Mouse (Mus musculus) left cerebral cortex, adult 8-10 months (tissue): ENCODE measurements at regions not wholly inside any gene's neighbourhood (a gene's known extent, or its start where the extent isn't known, plus 50 kb on each side); places are given as distances from the start of the nearest gene placed in this dataset.

Experiments
- DNase-seq, 2 experiments: peaks; one replicate each; pipeline ENCODE4 v3.0.0; 2022; ENCODE audit warnings: low spot score in 2 of 2

DNA sequence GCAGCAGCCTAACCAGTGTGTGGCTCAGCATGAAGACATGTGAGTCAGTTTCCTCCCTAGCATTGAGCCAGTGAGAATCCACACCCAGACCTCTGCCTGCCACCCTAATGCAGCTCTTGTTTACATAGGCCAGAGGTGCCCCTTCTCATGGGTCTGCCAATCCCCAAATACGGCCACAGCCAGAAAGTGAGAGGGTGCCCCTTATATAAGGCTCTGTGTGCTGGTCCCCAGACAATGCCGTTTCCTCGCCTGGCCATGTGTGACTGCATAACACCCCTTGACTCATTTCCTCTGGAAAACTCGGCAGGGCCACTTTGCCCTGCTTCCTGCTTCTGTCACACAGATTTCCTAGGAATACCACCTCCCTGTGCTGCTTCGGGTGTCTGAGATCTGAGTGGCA, 1216.4 kb upstream of the A1bg start:
- no peak for DNase-seq

DNA sequence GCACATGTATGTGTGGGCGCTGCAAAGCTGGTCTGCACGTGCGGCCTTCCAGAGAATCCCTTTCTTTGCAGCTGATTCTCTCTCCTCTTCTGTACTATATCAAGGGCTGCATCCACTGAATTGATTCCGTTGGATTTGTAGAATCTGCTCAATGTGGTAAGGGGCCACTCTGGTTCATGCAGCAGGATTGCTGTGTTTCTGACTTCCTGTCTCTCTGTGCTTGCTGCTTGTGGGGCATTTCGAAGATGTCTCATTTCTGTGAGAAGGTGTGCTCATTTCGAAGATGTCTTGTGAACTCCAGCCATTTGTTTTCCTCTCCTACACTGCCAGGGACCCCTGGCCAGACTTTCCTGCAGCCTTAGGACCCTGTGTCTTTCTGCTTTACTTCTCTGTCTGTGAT, 1215.9 kb upstream of the A1bg start:
- DNase-seq: no peak

DNA sequence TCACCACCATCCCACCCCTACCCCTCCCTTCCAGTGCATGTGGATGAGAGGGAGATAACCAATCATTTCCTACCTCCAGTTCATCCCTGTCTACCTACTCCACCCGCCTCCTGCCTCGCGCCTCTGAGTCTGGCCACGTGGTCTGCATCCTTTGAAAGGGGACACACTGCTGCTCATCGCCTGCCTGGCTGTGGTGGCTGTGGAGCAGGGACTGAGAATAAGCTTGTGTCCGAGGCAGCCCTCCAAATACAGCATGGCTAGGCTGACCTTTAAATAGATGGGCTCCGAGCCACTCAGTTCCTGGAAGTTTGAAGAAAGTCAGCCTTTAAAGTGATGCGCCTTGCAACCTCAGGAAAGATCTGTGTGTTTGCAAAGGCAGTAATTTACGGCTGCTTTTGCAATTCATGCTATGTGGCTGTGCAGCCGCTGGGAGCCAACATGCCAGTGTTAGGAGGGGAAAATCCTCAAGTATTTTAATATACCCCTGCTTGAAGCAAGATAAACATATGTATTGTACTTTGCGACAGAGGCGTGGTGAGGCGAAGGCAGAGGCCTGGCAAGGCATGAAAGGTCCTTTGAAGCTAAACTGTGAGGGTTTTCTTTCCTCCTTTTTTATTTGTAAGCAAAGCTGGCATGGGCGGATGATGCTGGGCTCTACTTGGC, 1214.3 kb upstream of the A1bg start:
- DNase-seq: no peak

DNA sequence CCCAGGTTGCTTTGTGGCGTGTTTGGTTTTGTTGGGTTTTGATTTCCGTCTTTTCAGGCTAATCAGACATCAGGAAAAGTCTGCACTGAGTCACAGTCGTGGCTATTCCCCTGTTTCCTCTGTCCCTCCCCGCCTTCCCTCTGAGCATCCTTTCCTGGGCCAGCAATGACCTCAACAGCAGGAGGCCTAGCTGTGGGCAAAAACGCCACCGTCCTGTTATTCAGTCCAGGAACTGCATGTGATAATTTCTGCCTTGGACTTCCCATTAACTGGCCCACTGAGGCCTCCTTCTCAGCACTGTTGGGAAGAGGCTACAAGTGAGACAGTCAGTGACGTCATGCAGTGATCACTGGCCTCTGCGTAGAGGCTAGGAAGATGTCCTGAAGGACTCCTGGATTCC, 1212.0 kb upstream of the A1bg start:
- DNase-seq: no peak

DNA sequence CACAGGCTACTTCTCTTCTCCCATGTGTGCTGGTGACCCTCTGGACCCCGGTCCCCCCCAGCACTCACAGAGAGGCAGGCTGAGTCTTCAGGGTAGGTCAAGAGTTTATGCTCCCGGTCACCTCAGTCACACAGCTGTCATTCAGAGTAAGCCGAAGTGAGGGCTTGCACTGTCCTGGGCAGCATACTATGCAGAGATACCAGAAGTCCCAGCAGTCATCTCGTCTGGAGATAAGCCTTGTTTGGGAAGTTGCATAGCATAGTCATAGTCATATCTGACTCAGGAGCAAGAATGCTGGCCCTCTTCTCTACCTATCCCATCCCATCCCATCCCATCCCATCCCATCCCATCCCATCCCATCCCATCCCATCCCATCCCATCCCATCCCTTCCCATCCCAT, 1211.5 kb upstream of the A1bg start:
- DNase-seq: no peak

DNA sequence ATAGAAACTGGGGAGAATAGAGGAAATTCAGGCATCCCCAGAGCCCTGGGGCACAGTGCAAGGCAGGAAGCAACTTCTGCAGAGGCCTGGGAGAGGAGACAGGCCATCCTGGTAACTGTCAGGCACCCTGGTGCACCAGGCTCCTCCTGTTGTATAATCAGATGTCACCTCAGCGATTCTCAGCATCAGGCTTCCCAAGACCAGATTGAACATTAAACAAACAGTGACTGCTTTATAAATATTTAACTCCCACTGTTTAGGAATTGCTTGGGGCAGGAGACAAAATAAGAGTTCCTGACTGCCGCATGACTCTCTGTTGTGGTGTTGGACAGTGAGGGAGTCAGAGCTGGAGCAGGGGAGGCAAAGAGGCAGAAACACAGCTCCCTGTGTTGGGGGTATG, 1210.1 kb upstream of the A1bg start:
- no peak for DNase-seq

DNA sequence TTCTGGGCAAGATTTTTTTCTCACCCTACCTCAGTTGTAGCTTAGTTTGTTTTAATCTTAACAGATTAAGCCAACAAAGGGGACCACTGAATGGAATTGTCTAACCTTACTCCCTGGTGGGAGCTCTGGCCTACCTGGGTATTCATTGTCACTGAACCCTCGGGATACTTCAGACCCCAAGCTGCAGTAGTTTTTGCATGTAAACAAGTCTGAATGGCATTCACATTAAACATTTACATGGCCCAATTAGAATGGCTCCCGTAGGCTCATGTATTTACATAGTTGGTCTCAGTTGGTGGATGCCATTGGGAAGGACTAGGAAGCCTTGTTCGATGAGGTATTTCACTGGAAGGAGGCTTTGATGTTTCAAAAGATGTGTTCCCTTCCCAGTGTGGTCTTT, 1208.9 kb upstream of the A1bg start:
- no peak for DNase-seq

DNA sequence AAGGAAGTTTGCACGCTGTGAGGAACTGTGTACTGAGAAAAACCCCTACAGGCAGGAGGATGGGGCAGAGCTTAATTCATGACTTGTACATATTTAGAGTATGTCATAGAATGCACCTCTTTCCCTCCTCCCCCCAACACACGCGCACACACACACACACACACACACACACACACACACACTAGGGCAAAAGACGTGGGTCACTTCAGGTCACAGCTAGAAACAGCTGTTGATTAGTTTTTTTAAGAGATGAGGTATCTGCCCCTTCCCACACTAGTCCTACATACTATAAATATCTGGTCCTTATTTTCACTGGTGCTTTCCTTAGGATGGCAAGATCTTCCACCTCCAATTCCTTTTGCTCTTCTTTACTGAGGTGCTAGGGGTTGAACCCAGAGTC, 1207.7 kb upstream of the A1bg start:
- DNase-seq: no peak

DNA sequence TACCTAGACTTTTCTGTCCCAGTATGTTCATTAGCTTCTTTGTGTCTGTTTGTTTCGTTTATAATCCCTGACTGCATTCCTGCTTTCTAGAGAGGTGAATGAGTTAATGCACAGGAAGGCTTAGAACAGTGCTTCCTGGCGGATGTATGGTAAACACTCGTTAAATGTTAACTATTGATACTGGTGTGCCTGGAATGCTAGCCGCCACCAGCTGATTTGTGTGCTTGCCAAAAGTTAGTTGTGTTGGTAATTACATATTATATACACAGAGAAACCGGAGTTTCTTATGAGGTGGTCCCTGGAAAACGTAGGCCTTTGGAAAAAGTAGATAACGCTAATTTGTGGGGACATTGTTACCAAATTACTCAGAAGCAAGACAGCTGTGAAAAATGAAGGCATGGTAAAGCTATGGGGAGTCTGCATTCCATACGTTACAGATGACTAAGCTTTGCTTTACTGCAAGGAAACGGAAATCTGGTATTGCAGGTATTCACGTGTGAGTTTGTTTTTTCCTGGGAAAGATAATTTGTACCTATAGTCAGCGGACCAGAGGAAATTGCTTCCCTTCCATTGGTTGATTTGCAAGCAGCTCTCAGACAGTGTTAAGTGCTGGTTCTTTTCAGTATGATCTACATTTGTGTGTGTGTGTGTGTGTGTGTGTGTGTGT, 1205.9 kb upstream of the A1bg start:
- no peak for DNase-seq

DNA sequence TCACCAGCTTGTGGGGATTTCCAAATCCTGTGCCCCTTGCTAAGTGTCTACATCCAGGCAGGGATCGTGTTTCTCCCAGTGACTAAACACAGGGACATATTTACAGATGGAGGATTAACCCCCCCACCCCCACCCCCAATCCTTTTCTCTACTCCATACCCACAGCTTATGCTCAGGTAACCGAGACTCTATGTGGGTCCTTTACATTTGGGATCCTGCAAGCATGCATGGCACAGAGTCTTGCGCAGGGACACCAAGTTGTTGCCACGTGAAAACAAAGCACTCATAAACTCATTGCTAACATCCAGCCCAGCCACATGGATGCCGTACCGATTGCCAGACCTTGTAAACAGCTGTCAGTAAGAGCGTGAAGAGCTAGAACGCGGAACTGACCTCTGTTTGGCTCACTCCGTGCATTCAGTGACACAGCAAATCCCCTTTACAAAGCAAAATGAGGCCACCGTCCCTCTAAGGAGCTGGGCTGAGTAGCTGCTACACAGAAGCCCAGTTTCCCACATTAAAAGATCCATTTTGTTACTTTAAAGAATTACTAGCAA, 1204.9 kb upstream of the A1bg start:
- DNase-seq: no peak

DNA sequence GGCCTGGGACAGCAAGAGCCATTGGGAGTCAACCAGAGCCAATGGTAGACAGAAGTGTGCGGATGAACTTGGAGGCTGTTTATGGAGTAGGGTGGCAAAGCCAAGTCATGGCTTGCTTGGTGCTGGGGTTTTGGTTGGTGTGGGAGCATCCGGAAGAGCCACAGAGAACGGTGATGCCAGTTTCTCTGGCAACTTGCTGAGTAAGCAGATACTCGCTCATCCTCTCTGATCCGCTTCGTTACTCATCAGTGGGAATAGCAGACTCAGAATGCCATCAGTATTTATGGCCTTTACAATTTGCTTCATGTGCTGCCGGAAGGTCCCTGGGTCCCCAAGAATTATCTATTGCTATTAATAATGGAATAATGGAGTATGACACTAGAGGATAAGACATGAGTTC, 1202.9 kb upstream of the A1bg start:
- no peak for DNase-seq

DNA sequence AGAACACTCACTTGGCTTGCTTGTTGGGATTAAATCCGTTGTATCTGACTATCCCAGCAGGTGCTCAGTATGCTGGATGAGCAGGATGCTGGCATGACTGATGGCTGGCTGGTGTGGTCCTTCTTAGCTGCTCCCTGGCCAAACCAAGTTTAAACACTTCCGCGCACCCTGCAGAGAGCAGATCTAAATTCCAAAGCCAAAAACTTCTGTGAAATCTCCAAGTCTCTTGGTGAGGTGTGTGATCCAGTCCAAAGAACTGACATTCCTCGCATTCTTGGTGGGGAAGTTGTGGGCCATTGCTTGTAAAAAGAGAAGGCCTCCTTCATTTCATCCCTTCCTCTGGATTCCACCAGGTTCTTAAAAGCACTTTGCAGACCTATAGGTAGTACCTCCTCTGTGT, 1200.9 kb upstream of the A1bg start:
- no peak for DNase-seq

DNA sequence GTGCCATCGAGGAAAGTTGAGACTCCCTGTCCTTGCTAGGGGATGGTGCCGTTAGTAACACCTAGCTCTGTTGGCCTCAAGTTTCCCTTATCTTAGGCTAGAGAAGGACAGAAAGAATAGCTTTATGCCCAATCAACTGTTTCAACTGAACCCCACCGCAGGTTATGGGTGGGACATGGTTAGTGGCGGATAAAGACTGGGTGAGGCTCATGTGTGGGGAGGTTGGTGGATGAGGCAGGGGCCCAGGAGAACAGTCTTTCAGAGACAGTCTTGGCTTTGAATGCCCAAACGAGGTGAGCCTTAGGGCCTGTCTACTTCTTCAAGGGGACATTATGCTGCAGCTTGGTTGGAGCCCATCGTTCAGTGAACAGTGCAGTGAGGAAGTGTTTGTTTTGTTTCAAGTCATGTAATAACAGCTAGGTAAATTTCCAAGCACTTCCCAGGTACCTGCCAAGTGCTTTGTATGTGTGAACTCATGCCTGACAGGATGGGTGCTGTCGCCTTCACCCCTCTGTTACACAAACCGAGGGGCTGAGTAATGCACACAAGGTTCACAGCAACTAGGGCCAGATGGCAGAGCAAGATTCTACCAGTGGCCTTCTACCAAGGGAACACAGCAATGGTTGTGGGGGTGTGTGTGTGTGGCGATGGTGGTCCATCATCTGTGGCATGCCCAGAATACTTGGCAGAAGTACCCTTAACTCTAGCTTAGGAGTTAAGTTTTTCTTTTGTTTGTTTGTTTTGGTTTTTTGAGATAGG, 1199.6 kb upstream of the A1bg start:
- no peak for DNase-seq

DNA sequence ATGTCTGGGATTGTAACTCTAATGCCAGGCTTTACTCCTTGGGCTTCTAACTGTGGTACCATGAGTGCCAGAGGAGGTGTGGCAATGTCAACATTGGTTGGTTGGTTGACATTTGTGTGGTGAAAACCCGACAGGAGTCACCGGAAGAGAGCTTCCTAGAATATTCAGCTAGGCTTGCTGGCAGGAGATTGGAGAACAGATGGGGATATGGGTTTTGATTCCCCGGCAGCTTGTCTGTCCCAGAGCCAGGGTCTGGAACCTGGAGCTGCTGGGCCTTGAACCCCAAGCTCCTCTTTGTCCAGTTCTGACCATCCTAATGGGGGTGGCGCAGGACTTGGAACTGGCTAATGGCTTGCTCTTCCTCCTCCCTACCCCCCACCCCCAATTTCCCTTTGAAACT, 1198.9 kb upstream of the A1bg start:
- no peak for DNase-seq

DNA sequence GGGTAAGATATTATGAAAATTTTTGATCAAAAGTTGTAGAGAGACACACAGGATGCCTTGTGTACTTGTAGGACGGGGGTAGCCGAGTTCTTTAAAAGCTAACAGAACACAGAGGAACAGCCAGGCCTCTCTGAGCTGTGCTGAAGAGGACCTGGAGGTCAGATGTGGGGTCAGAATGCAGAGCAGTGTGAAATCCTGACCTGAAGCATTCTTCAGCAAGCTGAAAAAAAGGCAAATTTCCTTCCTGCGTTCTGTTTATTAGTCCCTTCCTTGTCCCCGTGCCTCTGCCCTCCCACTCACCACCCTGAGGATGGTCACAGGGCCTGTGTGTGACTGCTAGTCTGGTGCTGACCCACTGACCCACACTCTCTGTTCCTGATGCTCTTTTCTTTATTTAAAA, 1197.9 kb upstream of the A1bg start:
- no peak for DNase-seq

DNA sequence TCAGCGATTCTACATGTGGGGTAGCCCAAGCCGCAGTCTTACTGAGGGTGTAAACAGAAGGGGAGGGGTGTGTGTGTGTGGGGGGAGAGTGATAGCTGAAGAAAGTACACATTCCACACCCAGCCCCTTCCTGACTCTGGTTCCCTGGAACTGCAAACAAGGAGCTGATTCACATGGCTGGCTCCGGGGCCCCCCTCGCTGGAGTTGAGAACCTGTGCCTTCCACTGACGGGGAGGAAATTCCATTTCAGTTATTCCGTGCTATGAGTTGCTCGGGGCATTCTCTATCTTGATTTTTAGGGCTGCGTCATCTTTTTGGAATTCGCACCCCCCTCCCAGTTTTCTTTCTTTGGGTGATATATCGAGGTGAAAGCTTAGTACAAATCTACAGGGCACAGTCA, 1196.2 kb upstream of the A1bg start:
- no peak for DNase-seq

DNA sequence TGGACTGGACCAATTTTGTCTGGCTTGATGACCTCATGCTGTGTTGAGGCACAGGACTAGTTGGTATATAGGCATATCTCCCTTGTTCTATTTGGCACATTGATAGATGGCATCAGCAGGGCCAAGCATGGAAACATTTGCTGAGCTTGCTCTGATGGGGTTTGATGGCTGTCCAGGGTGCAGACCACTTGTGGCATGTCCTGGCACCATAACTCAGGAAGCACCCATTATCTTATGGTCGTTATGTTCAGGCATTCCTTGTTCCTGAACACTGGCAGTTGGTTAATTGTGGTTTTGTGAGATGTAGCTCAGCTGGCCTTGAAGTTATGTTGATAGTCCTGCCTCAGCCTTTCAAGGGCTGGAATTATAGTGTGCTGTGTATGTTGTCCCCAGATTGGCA, 1193.4 kb upstream of the A1bg start:
- no peak for DNase-seq

DNA sequence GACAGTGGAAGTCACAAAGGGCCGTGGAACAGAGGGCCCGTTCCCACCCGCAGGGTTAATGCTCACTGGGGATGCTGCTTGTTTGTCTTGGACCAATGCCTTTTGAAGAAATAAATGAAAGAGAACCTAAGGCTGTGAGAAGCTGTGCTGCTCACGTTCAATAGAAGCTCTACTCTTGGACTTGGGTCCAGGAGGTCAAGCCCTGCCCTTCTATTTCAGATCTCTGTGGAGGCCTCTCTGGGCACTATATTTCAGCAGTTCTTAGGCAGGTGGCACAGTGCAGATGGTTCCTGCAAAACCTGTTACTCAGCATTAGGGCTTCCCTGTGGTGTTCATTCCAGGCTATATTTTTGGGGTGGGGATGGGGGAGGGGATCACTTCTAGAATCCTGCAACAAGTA, 1192.0 kb upstream of the A1bg start:
- no peak for DNase-seq

DNA sequence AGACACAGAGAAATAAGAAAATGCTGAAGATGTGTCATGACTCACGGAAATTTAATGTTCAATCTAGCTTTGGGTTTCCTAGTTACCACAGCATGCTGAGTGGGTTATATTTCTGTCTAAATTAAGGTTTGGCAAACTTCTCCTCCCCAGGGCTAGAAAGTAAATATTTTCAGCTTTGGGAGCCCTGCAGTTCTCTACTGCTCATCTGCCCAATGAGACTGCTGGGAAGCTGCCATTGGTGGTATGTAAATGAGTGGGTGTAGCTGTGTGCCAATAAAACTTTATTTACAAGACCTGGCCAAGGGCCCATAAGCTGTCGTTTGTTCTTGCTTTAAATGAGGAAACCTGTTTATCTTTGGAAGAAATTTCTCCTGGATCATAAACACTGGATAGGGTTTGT, 1189.3 kb upstream of the A1bg start:
- DNase-seq: peak in 1 of 2 experiments; percentile 39

DNA sequence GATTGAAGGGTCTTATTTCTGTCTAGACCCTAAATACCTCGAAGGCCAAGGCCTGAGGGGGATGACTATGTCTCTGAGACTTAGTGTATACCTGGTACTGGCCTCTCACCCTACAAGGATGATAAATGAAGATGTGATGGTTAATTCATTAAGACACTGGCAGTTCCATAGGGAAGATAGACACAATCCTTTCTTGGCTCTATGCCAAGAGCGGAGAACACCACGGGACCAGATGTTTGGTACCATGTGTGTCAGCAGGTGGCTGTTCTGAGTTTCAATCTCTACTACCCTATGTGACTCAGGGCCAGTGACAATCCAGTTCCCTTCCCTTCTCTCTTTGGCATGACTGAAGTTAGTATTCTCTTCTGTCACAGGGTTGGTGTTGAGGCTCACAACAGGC, 1185.2 kb upstream of the A1bg start:
- DNase-seq: no peak

DNA sequence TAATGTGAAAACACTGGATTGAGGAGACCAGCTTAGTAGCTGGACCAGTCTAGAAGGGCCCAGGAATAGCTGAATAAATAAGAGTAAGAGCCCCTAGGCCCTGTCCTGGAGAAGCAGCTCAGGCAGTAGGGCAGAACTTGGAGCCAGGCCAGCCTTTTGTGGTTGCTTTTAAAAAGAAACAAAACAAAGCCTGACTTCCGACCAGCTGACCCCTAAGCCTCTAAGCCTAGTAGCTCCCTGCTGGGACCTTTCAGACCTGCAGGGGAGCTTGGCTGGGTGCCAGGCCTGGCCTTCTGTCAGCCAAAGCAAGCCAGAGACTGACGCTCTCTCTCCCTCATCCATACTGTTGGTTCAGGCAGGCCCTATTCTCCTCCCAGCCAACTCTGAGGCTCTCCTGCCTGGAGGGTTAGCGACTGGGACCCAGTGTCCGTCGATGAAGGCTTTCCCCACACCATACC, 1183.7 kb upstream of the A1bg start:
- peak in 1 of 2 experiments; percentile 47 for DNase-seq

DNA sequence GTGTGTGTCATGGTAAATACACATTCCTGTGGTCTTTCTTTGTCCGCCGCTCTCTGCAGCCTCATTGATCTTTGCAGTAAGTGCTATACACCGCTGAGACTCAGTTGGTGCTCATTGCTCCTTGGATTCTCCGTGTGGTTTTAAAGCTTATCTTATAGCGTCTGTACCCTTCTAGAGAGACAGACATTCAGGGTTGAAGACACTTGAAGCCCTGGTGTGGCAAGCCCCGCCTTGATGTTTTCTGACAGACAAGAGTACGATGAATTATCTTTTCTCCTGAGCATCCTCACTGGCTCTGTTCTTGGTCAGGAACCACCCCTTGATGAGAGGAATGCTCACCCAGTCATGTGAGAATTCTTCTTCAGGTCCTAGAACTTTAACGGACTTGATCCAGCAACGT, 1182.7 kb upstream of the A1bg start:
- DNase-seq: no peak

DNA sequence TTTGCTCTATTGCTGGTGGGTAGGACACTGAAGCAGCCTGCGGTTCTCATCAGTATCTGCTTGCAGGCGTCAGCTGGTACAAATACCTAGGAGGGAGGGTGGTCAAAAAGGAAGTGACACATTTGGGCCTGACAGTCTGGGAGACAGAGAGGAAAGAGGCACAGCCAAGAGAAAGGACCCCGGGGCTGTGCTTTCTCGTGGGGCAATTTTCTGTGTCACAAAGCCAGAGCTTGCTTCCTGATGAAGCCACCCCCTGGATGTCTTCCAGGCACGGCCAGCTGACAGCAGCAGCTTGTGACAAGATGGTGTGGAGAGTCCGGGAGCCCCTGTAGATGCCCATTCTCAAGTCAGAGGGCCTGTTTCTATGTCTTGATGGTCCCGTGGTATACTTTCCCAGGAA, 1181.8 kb upstream of the A1bg start:
- no peak for DNase-seq
